Mouse (Mus musculus) macrophage (primary cell): Measurements from ENCODE around the gene Bco2. TPM values are rescaled to one million over a fixed set of nuclear protein-coding genes. Genes with fewer than 3 reads are reported as not detected.

ENCODE experiments used
- H3K27ac ChIP-seq: fragments of 350-480 bp; formaldehyde crosslinking; 2 replicates; pipeline ENCODE4 v1.9.0; 2021
- H3K36me3 ChIP-seq: fragments of 350-480 bp; formaldehyde crosslinking; 2 replicates; pipeline ENCODE4 v1.9.0; 2021; ENCODE audit errors: inconsistent target
- H3K4me3 ChIP-seq: fragments of 350-480 bp; formaldehyde crosslinking; 2 replicates; pipeline ENCODE4 v1.9.0; 2021; ENCODE audit errors: inconsistent target
- H3K79me2 ChIP-seq: fragments of 350-480 bp; formaldehyde crosslinking; 2 replicates; pipeline ENCODE4 v1.9.0; 2021; ENCODE audit errors: inconsistent target
- WGBS: methylation state at CpG from one replicate; pipeline ENCODE4 v1.1.7; 2026; ENCODE audit warnings: inconsistent platforms; ENCODE audit not compliant: missing documents; 5-methylcytosine and 5-hydroxymethylcytosine counted together
- polyA plus RNA-seq: library from polyadenylated mRNA; stranded (reverse); fragments of 250-400 nt; gene quantifications from 3 replicates; pipeline ENCODE4 v1.2.4, GENCODE M21; 2018; ENCODE audit warnings: inconsistent platforms

The Bco2 gene
- polyA plus RNA-seq, 1 experiment from 2014 or later: 3.6 TPM

GRCm38 (mm10) chr9:50542401-50542800 lies 12.6 kb downstream of the Bco2 start:
- 90% methylated on average over 9 of the region's 9 CpGs for WGBS
- H3K27ac ChIP-seq: no peak overlapping the region
- H3K36me3 ChIP-seq: no peaks in the 10 kb centered on the region; the same call in 1 of the 2 replicates
- H3K4me3 ChIP-seq: no peak overlapping the region
- H3K79me2 ChIP-seq: no peaks in the 10 kb centered on the region

GRCm38 (mm10) chr9:50540170-50540569 lies 14.8 kb downstream of the Bco2 start:
- WGBS: 6% methylated on average over 7 of the region's 7 CpGs
- Histone ChIP-seq H3K36me3 (no peaks in the 10 kb centered on the region; the same call in 1 of the 2 replicates), H3K27ac (peak overlapping the region; percentile 65), H3K4me3 (no peak overlapping the region), H3K79me2 (no peaks in the 10 kb centered on the region)

DNA sequence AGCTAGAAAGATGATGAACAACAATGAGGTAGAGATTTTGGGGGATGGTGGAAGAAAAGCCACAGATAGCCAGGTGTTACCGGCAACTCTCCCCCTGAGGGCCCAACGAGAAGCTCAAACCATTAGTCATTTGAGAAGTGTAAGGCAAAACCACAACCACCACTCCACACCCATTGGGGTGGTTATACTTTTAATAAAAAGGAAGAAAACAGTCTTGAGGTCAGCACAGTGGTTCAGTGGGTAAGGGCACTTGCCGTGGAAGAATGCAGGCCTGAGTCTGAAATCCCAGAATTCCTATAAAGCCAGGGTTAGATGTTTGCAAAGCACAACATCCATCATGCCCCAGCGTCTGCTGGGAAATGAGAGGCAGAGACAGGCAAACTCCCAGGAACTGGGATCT lies 17.7 kb downstream of the Bco2 start:
- H3K79me2 ChIP-seq: no peaks in the 10 kb centered on the region
- H3K4me3 ChIP-seq: no peak overlapping the region
- no peaks in the 10 kb centered on the region for H3K36me3 ChIP-seq
- no peak overlapping the region for H3K27ac ChIP-seq
- 22% methylated on average over 4 of the region's 4 CpGs for WGBS

DNA sequence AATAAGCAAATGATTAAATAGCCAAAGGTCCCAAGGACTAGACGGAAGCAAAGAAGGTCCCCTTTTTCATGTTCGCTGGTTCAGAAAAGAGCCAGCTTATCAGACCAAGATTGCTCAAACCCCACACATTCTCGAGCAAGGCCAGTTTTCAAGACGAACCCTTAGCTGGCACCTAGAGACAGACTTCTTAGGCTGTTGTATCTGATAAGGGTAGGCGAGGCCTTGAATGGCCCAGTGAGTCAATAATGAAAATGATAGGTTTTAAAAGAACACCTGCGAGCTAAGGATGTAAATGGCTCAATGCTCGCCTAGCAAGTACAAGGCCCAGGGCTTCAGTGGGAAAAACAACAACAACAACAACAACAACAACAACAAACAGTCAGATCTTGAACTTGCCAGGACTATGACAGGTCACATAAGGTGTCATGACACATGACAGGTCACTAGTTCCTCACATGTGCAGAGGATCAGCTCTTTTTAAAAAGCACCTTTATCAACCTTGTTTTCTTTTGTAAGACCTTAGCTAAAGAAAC lies 18.3 kb downstream of the Bco2 start:
- no peaks in the 10 kb centered on the region for H3K79me2 ChIP-seq
- no peak overlapping the region for H3K27ac ChIP-seq
- 83% methylated on average over 7 of the region's 7 CpGs for WGBS

DNA sequence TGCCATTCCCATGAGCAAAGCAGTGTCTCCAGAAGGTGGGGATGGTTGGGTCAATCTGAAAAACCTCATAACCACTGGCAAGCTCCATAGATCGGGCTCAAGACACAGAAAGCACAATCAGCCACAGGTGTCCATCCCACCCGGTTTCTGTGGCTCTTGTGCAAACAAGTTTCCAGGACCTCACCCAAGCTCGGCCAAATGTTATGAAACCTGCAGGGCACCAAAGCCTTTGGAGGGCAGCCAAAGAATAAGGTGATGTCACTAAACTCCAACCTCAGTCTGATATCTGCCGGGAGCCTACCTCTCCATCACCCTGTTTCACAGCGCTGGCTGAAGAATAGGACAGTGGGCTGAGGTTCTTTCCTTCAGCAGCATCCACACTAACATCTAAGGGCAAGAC lies 19.1 kb downstream of the Bco2 start:
- 42% methylated on average over 5 of the region's 5 CpGs for WGBS
- Histone ChIP-seq H3K36me3 (no peaks in the 10 kb centered on the region), H3K4me3 (no peak overlapping the region), H3K27ac (no peak overlapping the region), H3K79me2 (no peaks in the 10 kb centered on the region)

More for the DNA sequence above, 18.3 kb downstream of the Bco2 start:
- H3K4me3 ChIP-seq: no peak overlapping the region
- H3K36me3 ChIP-seq: no peaks in the 10 kb centered on the region

- Histone ChIP-seq H3K79me2 (no peaks in the 10 kb centered on the region), H3K4me3 (peak overlapping the region; percentile 17; the same call in 1 of the 2 replicates), H3K36me3 (no peaks in the 10 kb centered on the region), H3K27ac (peak overlapping the region; percentile 79)
- WGBS: 68% methylated on average over 3 of the region's 3 CpGs
Measured at GRCm38 (mm10) chr9:50533791-50534190, 21.2 kb downstream of the Bco2 start.

DNA sequence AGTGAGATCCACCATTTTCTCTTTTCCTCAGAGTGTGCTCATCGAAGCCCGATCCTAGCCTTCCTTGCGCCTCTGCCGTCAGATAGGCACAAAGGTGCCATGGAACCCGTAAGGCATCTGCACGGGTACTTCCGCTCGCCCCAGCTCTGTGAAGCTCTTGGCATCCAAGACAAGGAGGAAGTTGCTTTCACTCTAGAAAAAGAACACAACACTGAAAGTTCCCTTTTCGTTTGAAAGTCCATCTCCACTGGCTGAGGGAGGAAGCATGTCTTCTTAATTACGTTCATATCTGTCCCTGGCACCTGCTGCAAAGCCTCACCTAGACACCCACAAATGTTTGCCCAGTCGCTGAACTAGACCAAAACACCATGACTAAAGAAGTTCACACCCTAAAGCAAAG lies 21.7 kb downstream of the Bco2 start:
- Histone ChIP-seq H3K4me3 (peak overlapping the region; percentile 17; the same call in 1 of the 2 replicates), H3K27ac (peak overlapping the region; percentile 79), H3K79me2 (no peaks in the 10 kb centered on the region), H3K36me3 (no peaks in the 10 kb centered on the region)
- WGBS: 1% methylated on average over 11 of the region's 11 CpGs

DNA sequence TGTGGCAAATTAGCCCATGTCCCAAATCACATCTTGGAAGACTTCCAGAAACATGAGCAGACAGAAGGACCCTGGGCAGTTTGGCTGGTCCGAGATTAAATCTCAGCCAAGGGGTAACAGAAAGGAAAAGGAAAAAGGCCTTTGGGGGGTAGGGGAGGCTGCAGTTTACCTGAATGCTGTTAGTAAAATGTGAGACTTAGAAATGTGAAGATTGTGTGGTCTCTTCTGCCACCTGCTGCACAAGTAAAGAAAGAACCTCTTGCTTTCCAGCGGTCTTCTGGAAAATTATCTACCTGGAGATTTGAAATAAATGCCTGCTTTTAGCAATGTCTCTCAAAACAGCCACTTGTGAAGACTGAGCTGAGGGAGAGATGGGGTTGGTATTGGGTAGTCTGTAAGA lies 24.1 kb downstream of the Bco2 start:
- Histone ChIP-seq H3K36me3 (no peaks in the 10 kb centered on the region), H3K4me3 (no peak overlapping the region), H3K79me2 (peaks cover 17% of the 10 kb centered on the region; the same call in 1 of the 2 replicates), H3K27ac (no peak overlapping the region)
- WGBS: 29% methylated on average over 2 of the region's 2 CpGs

- Histone ChIP-seq H3K4me3 (peak within 1 kb of the TSS; percentile 47), H3K27ac (peak within 1 kb of the TSS; percentile 19; the same call in 1 of the 2 replicates), H3K36me3 (peaks cover 18% of the 10 kb centered on the region), H3K79me2 (peaks cover 17% of the 10 kb centered on the region; the same call in 1 of the 2 replicates)
- under 1% methylated on average over 54 of the region's 54 CpGs for WGBS
Measured at GRCm38 (mm10) chr9:50528293-50528892, 26.6 kb downstream of the Bco2 start, which contains the start of gene Pts. Gene Pts (minus strand): TSS chr9:50528724.

GRCm38 (mm10) chr9:50527860-50528259 lies 27.1 kb downstream of the Bco2 start:
- H3K79me2 ChIP-seq: peaks cover 17% of the 10 kb centered on the region; the same call in 1 of the 2 replicates
- peak overlapping the region; percentile 19; the same call in 1 of the 2 replicates for H3K27ac ChIP-seq
- H3K4me3 ChIP-seq: peak overlapping the region; percentile 47
- 15% methylated on average over 7 of the region's 7 CpGs for WGBS
- peaks cover 18% of the 10 kb centered on the region for H3K36me3 ChIP-seq

DNA sequence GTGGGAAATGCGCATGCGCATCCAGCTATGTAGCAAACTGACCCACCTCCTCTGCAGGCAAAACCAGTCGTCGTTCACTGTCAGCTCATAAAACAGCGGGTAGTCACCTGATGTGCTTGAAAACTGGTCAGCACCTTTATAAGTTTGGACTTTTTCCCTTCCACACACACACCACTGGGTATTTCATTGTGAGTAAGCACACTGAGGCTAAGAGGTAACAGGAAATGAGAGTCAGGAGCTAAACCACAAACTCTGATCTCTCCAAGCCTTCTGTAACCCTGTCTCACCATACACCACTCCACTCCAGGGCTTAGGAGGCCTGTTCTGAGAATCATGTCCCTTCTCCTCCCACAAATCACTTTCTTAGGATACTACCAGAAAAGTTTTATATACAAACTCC lies 29.4 kb downstream of the Bco2 start:
- Histone ChIP-seq H3K79me2 (peaks cover 17% of the 10 kb centered on the region; the same call in 1 of the 2 replicates), H3K36me3 (peaks cover 18% of the 10 kb centered on the region), H3K4me3 (no peak overlapping the region), H3K27ac (no peak overlapping the region)
- WGBS: 73% methylated on average over 5 of the region's 5 CpGs

GRCm38 (mm10) chr9:50524936-50525335 lies 30.0 kb downstream of the Bco2 start:
- 76% methylated on average over 5 of the region's 5 CpGs for WGBS
- H3K4me3 ChIP-seq: no peak overlapping the region
- no peak overlapping the region for H3K27ac ChIP-seq
- H3K79me2 ChIP-seq: peaks cover 17% of the 10 kb centered on the region; the same call in 1 of the 2 replicates
- H3K36me3 ChIP-seq: peaks cover 18% of the 10 kb centered on the region

- Histone ChIP-seq H3K79me2 (peaks cover 11% of the 10 kb centered on the region; the same call in 1 of the 2 replicates), H3K4me3 (no peak overlapping the region), H3K27ac (no peak overlapping the region), H3K36me3 (peaks cover 18% of the 10 kb centered on the region)
- WGBS: 33% methylated on average over 5 of the region's 5 CpGs
Measured at GRCm38 (mm10) chr9:50522574-50522973, 32.4 kb downstream of the Bco2 start.

GRCm38 (mm10) chr9:50521562-50521961 lies 33.4 kb downstream of the Bco2 start:
- 41% methylated on average over 2 of the region's 2 CpGs for WGBS
- peaks cover 18% of the 10 kb centered on the region for H3K36me3 ChIP-seq
- peaks cover under 1% of the 10 kb centered on the region; the same call in 1 of the 2 replicates for H3K79me2 ChIP-seq
- H3K27ac ChIP-seq: no peak overlapping the region
- H3K4me3 ChIP-seq: no peak overlapping the region

DNA sequence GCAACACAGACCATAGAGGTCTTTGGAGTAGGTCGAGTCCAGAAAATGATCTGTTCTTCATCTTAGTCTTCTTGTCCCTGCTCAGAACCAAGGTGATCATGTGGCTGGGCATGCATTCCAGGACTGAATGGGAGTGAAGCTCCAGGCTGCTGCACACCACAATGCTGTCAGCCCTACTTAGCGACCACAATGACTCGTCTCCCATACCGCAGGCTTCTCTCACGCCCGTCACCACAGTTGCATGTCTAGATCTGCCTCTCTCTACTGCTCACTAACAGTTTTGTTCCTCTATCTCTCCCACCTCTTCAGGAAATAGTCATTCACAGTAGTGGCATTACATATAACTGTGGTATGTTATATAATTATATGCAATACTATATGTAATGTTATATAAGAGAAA lies 34.2 kb downstream of the Bco2 start:
- Histone ChIP-seq H3K36me3 (peaks cover 18% of the 10 kb centered on the region), H3K4me3 (no peak overlapping the region), H3K79me2 (no peaks in the 10 kb centered on the region), H3K27ac (no peak overlapping the region)
- WGBS: 18% methylated on average over 6 of the region's 6 CpGs
